Mouse (Mus musculus) heart, embryonic 11.5 days (tissue): Measurements from ENCODE around the gene Zmym2. TPM values are rescaled to one million over a fixed set of nuclear protein-coding genes. Genes with fewer than 3 reads are reported as not detected.

Source experiments
- polyA plus RNA-seq: library from polyadenylated mRNA; unstranded; fragments of >200 nt; fragmentation: Nextera tagmentation; extraction: Ambion mirVana; gene quantifications from 2 replicates; pipeline ENCODE4 v1.2.1, GENCODE M21; 2014

Gene Zmym2
- polyA plus RNA-seq, 1 experiment from 2014 or later, result 32.0 TPM

Other genes starting within 250 kb of the Zmym2 start
- 28.0 and 34.9 TPM in 2 replicates for gene Mphosph8, start 218.4 kb upstream of the Zmym2 start, polyA plus RNA-seq
- 33.7 and 36.7 TPM in 2 replicates for gene Pspc1, start 108.3 kb upstream of the Zmym2 start, polyA plus RNA-seq
- 17.4 and 18.3 TPM in 2 replicates for gene Zmym5, start 74.9 kb upstream of the Zmym2 start, polyA plus RNA-seq
- gene Gja3, start 171.4 kb downstream of the Zmym2 start, polyA plus RNA-seq, result 6.4 and 6.8 TPM in 2 replicates
- 0.96 and 1.2 TPM in 2 replicates for gene Gjb2, start 218.0 kb downstream of the Zmym2 start, polyA plus RNA-seq
- not detected in 2 replicates for gene Gm4491, start 229.2 kb downstream of the Zmym2 start, polyA plus RNA-seq
- 0.11 TPM in 1 of 2 replicates, not detected in the other for gene Gjb6, start 247.0 kb downstream of the Zmym2 start, polyA plus RNA-seq